Mouse (Mus musculus): ENCODE data around the gene Pitpnc1. TPM values are rescaled to one million over a fixed set of nuclear protein-coding genes. Genes with fewer than 3 reads are reported as not detected.
A peak's percentile ranks its signal among the peaks of the same experiment; 100 is the strongest.

Gene Pitpnc1
- polyA plus RNA-seq, 1 experiment from 2014 or later: 19.6 TPM

DNA sequence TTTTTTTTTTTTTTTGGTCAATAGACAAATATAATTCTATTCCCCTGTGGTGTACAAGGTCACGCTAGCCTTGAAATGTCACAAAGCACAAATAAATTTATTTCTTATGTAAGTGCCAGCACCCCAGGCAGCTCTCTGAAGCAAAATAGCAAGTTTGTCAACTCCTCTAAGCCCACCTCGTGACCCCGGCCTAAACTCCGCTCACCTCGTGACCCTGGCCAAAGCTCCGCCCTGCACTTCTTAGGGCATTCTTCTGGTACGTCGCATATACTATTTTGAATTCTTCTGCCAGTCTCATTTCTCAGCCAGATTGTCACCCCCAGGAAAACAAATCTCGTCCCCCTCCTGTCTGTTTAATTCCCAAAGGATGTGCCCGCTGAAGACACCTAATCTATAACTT is 84.0 kb downstream of the Pitpnc1 start:
- H3K27ac ChIP-seq: no peak overlapping the region
- DNase-seq (ENCODE audit: low spot score) (no peak), ATAC-seq (replicated peaks; ENCODE audit: low FRiP score, low read depth) (no peak)
- no peaks in the 10 kb centered on the region for H3K9me3 ChIP-seq (replicated peaks; ENCODE audit: low read length)
- TF ChIP-seq CTCF (IDR thresholded peaks at IDR 0.05; ENCODE audit: low read depth): no peak
- no peak overlapping the region for H3K4me3 ChIP-seq (replicated peaks; ENCODE audit: low read depth, low read length)
- H3K4me2 ChIP-seq (ENCODE audit: low read length): no peak overlapping the region
- no peaks in the 10 kb centered on the region for H3K36me3 ChIP-seq (ENCODE audit: insufficient read depth, low read length)
- 74% methylated on average over 10 of the region's 10 CpGs for WGBS
- no peak overlapping the region for H3K9ac ChIP-seq (ENCODE audit: low read depth, low read length)
- H3K27me3 ChIP-seq (ENCODE audit: insufficient read depth, low read length): no peaks in the 10 kb centered on the region
- H3K4me1 ChIP-seq (replicated peaks; ENCODE audit: insufficient read depth, low read length): no peaks in the 10 kb centered on the region

DNA sequence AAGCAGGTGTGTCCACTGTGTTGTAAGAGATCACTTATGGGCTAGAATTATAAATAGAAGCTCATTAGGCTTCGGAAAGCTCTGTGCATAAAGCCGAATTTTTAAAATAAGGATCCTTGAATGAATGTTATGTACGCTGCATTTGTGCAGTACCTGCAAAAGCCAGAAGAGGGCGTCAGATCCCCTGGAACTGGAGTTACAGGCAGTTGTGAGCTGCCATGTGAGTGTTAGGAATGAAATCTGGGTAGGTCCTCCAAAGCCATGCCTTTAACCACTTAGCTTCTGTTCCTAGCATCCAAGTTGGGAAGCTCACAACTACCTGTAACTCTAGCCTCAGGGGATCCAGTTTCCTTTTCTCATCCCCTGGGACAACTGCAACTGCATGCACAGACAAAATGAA is 85.2 kb downstream of the Pitpnc1 start:
- Histone ChIP-seq H3K27ac (no peak overlapping the region), H3K4me1 (replicated peaks; ENCODE audit: insufficient read depth, low read length) (no peaks in the 10 kb centered on the region), H3K36me3 (ENCODE audit: insufficient read depth, low read length) (no peaks in the 10 kb centered on the region), H3K9ac (ENCODE audit: low read depth, low read length) (no peak overlapping the region), H3K9me3 (replicated peaks; ENCODE audit: low read length) (no peaks in the 10 kb centered on the region), H3K4me3 (replicated peaks; ENCODE audit: low read depth, low read length) (no peak overlapping the region), H3K27me3 (ENCODE audit: insufficient read depth, low read length) (no peaks in the 10 kb centered on the region), H3K4me2 (ENCODE audit: low read length) (no peak overlapping the region)
- WGBS: 63% methylated on average over 4 of the region's 4 CpGs
- DNase-seq (ENCODE audit: low spot score) (no peak), ATAC-seq (replicated peaks; ENCODE audit: low FRiP score, low read depth) (no peak)
- TF ChIP-seq CTCF (IDR thresholded peaks at IDR 0.05; ENCODE audit: low read depth): peak; percentile 68

DNA sequence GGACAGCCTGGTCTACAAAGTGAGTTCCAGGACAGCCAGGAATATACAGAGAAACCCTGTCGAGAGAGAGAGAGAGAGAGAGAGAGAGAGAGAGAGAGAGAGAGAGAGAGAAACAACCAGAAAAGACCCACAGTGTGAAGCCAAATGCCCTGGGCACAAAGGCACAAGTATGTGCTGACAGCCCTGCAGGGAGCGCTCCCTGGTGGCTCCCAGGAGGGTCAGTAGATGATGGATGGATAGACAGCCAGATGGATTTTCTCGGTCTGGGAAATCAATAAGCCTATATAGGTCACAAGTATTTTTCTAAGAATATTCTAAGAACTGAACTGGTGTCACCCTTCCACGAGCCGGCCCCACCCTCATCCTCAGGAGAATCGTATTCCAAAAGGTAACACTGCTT is 86.5 kb downstream of the Pitpnc1 start:
- TF ChIP-seq CTCF (IDR thresholded peaks at IDR 0.05; ENCODE audit: low read depth): no peak; the same call in 1 of the 2 replicates
- WGBS: 74% methylated on average over 6 of the region's 6 CpGs

DNA sequence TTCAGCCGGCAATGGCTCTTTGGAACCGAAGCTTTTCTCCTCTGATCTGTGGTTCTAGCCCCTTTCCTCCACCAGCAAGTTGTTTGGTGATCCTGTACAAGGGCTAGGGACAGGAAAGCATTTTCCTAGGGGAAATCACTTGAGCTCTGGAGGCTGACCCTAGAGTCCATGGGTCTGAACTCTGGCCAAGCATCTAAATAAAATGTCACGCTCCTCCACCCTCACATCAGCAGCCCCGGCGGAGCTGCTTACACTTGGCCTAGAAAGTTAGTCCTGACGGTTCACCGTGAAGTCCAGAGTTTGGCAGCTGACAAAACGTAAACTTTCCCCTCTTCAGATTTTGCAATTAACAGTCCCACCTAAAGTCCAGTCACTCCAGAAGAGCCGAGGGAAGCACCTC is 90.5 kb downstream of the Pitpnc1 start:
- DNase-seq (ENCODE audit: low spot score) (peak; percentile 59), ATAC-seq (replicated peaks; ENCODE audit: low FRiP score, low read depth) (peak; percentile 65; the same call in 1 of the 2 replicates)
- Histone ChIP-seq H3K4me2 (ENCODE audit: low read length) (no peak overlapping the region; the same call in 1 of the 2 replicates), H3K27me3 (ENCODE audit: insufficient read depth, low read length) (no peaks in the 10 kb centered on the region), H3K9me3 (replicated peaks; ENCODE audit: low read length) (no peaks in the 10 kb centered on the region), H3K36me3 (ENCODE audit: insufficient read depth, low read length) (no peaks in the 10 kb centered on the region), H3K9ac (ENCODE audit: low read depth, low read length) (no peak overlapping the region), H3K4me1 (replicated peaks; ENCODE audit: insufficient read depth, low read length) (peaks cover 10% of the 10 kb centered on the region), H3K27ac (peak overlapping the region; percentile 75), H3K4me3 (replicated peaks; ENCODE audit: low read depth, low read length) (no peak overlapping the region)
- WGBS: 24% methylated on average over 9 of the region's 9 CpGs
- no peak for TF ChIP-seq CTCF (IDR thresholded peaks at IDR 0.05; ENCODE audit: low read depth)

More for the DNA sequence above, 86.5 kb downstream of the Pitpnc1 start:
- Histone ChIP-seq H3K4me1 (replicated peaks; ENCODE audit: insufficient read depth, low read length) (no peaks in the 10 kb centered on the region), H3K27me3 (ENCODE audit: insufficient read depth, low read length) (no peaks in the 10 kb centered on the region), H3K4me3 (replicated peaks; ENCODE audit: low read depth, low read length) (no peak overlapping the region), H3K9me3 (replicated peaks; ENCODE audit: low read length) (no peaks in the 10 kb centered on the region), H3K36me3 (ENCODE audit: insufficient read depth, low read length) (no peaks in the 10 kb centered on the region), H3K27ac (no peak overlapping the region), H3K9ac (ENCODE audit: low read depth, low read length) (no peak overlapping the region), H3K4me2 (ENCODE audit: low read length) (no peak overlapping the region)
- DNase-seq (ENCODE audit: low spot score) (no peak), ATAC-seq (replicated peaks; ENCODE audit: low FRiP score, low read depth) (no peak)

DNA sequence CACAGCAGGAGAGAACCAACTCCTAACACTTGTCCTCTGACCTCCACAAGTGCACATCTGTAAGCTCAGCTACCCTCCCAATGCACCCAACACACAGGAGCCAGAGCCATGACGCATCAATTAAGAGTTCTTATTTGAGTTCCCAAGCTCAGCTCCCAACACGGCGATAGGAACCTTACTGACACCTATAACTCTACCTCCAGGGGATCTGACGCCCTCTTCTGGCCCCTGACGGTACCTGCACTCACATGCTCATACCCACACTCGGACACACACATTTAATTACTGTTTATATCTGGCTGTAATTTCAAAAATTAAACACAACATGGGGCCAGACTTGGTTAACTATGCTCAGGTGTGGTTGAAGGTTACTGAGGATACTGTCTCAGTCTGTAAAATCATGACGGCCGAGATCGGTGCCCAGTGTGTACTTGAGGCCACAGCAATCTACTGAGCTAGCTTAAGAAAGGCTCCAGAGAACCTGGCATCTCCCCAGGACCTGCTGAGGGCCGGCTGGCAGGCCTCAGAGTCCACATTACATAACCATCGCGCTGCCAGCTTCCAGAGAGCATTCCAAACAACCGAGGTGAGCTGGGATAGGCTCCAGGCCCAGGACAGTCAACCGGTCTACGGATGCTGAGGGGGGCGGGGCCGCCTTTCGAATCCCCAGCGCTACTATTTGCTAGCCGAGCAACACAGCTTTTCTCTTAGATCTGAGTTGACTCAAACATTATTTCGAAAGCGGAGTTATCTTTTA is 91.2 kb downstream of the Pitpnc1 start:
- no peak overlapping the region for H3K4me3 ChIP-seq (replicated peaks; ENCODE audit: low read depth, low read length)
- no peaks in the 10 kb centered on the region for H3K36me3 ChIP-seq (ENCODE audit: insufficient read depth, low read length)
- H3K9ac ChIP-seq (ENCODE audit: low read depth, low read length): no peak overlapping the region
- WGBS: 82% methylated on average over 22 of the region's 22 CpGs
- ATAC-seq (replicated peaks; ENCODE audit: low FRiP score, low read depth) (0 out of 2 replicates have a peak, but pooled peaks have one; percentile 4), DNase-seq (ENCODE audit: low spot score) (no peak)
- peaks cover 10% of the 10 kb centered on the region for H3K4me1 ChIP-seq (replicated peaks; ENCODE audit: insufficient read depth, low read length)
- no peaks in the 10 kb centered on the region for H3K27me3 ChIP-seq (ENCODE audit: insufficient read depth, low read length)
- no peaks in the 10 kb centered on the region for H3K9me3 ChIP-seq (replicated peaks; ENCODE audit: low read length)
- H3K4me2 ChIP-seq (ENCODE audit: low read length): no peak overlapping the region
- TF ChIP-seq CTCF (IDR thresholded peaks at IDR 0.05; ENCODE audit: low read depth): no peak; the same call in 1 of the 2 replicates
- H3K27ac ChIP-seq: peak overlapping the region; percentile 75

DNA sequence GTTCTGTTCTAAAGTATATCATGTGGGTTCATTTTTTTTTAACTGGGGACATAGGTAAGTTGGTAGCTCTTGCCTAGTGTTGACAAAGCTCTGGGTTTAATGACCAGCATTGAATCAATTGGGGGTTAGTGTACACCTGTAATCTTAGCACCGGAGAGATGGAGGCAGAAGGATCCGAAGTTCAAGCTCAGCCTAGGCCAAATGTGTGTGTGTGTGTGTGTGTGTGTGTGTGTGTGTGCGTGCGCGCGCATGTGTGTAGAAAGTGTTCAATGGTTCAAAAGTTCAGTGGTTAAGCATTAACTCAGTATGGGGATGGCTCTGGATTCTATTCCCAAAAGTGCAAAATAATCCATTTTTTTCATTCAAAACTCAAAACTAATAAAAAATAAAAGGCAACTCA is 93.2 kb downstream of the Pitpnc1 start:
- ATAC-seq (replicated peaks; ENCODE audit: low FRiP score, low read depth) (no peak), DNase-seq (ENCODE audit: low spot score) (no peak)
- Histone ChIP-seq H3K9me3 (replicated peaks; ENCODE audit: low read length) (no peaks in the 10 kb centered on the region), H3K36me3 (ENCODE audit: insufficient read depth, low read length) (no peaks in the 10 kb centered on the region), H3K27ac (no peak overlapping the region), H3K4me1 (replicated peaks; ENCODE audit: insufficient read depth, low read length) (peaks cover 10% of the 10 kb centered on the region), H3K9ac (ENCODE audit: low read depth, low read length) (no peak overlapping the region), H3K4me3 (replicated peaks; ENCODE audit: low read depth, low read length) (no peak overlapping the region), H3K4me2 (ENCODE audit: low read length) (no peak overlapping the region), H3K27me3 (ENCODE audit: insufficient read depth, low read length) (no peaks in the 10 kb centered on the region)
- TF ChIP-seq CTCF (IDR thresholded peaks at IDR 0.05; ENCODE audit: low read depth): no peak
- 76% methylated on average over 6 of the region's 6 CpGs for WGBS
